Mouse (Mus musculus): ENCODE data around the gene Adamtsl1. TPM values are rescaled to one million over a fixed set of nuclear protein-coding genes. Genes with fewer than 3 reads are reported as not detected.
A peak's percentile ranks its signal among the peaks of the same experiment; 100 is the strongest.

Adamtsl1 gene
- 16.8 and 16.9 TPM in 2 replicates for polyA plus RNA-seq (2015; fragmentation: Nextera tagmentation; extraction: Ambion mirVana)

GRCm38 (mm10) chr4:85513792-85514191, at the start of gene Adamtsl1:
Adamtsl1 (plus strand) TSS chr4:85514172.
- H3K27ac ChIP-seq (replicated peaks) = no peak within 1 kb of the TSS
- H3K9me3 ChIP-seq = no peaks in the 10 kb centered on the region
- peak within 1 kb of the TSS; percentile 92 for H3K4me2 ChIP-seq
- H3K4me1 ChIP-seq (replicated peaks) = peaks cover 17% of the 10 kb centered on the region
- peaks cover 34% of the 10 kb centered on the region for H3K27me3 ChIP-seq
- no peaks in the 10 kb centered on the region for H3K36me3 ChIP-seq
- peak within 1 kb of the TSS; percentile 48 for H3K4me3 ChIP-seq
- peak within 1 kb of the TSS; percentile 65 for H3K9ac ChIP-seq
- 3% methylated on average over 9 of the region's 9 CpGs for WGBS
- peak; percentile 20; the same call in 1 of the 2 replicates for ATAC-seq (ENCODE audit: low read depth)

GRCm38 (mm10) chr4:85483586-85483985, 30.4 kb upstream of the Adamtsl1 start:
- H3K9ac ChIP-seq = no peak overlapping the region
- H3K4me1 ChIP-seq (replicated peaks) = peaks cover 12% of the 10 kb centered on the region
- no peaks in the 10 kb centered on the region; the same call in 1 of the 2 replicates for H3K27me3 ChIP-seq
- WGBS = 92% methylated on average over 6 of the region's 6 CpGs
- no peak overlapping the region for H3K4me3 ChIP-seq
- ATAC-seq (ENCODE audit: low read depth) = no peak
- H3K27ac ChIP-seq (replicated peaks) = no peak overlapping the region
- H3K9me3 ChIP-seq = no peaks in the 10 kb centered on the region
- no peaks in the 10 kb centered on the region for H3K36me3 ChIP-seq
- no peak overlapping the region for H3K4me2 ChIP-seq

GRCm38 (mm10) chr4:85486316-85486946, 27.5 kb upstream of the Adamtsl1 start:
- ATAC-seq (ENCODE audit: low read depth) = peak; percentile 79
- Histone ChIP-seq H3K9me3 (no peaks in the 10 kb centered on the region), H3K36me3 (no peaks in the 10 kb centered on the region), H3K27ac (replicated peaks) (no peak overlapping the region), H3K4me1 (replicated peaks) (peaks cover 12% of the 10 kb centered on the region), H3K4me2 (no peak overlapping the region), H3K9ac (no peak overlapping the region), H3K27me3 (no peaks in the 10 kb centered on the region; the same call in 1 of the 2 replicates), H3K4me3 (no peak overlapping the region)
- 47% methylated on average over 10 of the region's 10 CpGs for WGBS

GRCm38 (mm10) chr4:85505718-85506117, 8.3 kb upstream of the Adamtsl1 start:
- Histone ChIP-seq H3K9ac (no peak overlapping the region), H3K27ac (replicated peaks) (no peak overlapping the region), H3K36me3 (no peaks in the 10 kb centered on the region), H3K4me1 (replicated peaks) (no peaks in the 10 kb centered on the region), H3K4me3 (no peak overlapping the region), H3K4me2 (no peak overlapping the region), H3K27me3 (no peaks in the 10 kb centered on the region), H3K9me3 (no peaks in the 10 kb centered on the region)
- ATAC-seq (ENCODE audit: low read depth) = no peak
- 76% methylated on average over 3 of the region's 3 CpGs for WGBS

- ATAC-seq (ENCODE audit: low read depth) = no peak
- 57% methylated on average over 2 of the region's 2 CpGs for WGBS
- H3K36me3 ChIP-seq = no peaks in the 10 kb centered on the region
- H3K9ac ChIP-seq = no peak overlapping the region
- H3K4me3 ChIP-seq = no peak overlapping the region
- H3K4me2 ChIP-seq = no peak overlapping the region
- peaks cover 1% of the 10 kb centered on the region for H3K27me3 ChIP-seq
- H3K4me1 ChIP-seq (replicated peaks) = no peaks in the 10 kb centered on the region
- no peak overlapping the region for H3K27ac ChIP-seq (replicated peaks)
- no peaks in the 10 kb centered on the region for H3K9me3 ChIP-seq
Measured at GRCm38 (mm10) chr4:85506976-85507375, 7.0 kb upstream of the Adamtsl1 start.

GRCm38 (mm10) chr4:85507491-85507890, 6.5 kb upstream of the Adamtsl1 start:
- ATAC-seq (ENCODE audit: low read depth) = no peak
- Histone ChIP-seq H3K9ac (no peak overlapping the region), H3K4me3 (no peak overlapping the region), H3K9me3 (no peaks in the 10 kb centered on the region), H3K27me3 (peaks cover 7% of the 10 kb centered on the region), H3K4me2 (no peak overlapping the region), H3K27ac (replicated peaks) (no peak overlapping the region), H3K36me3 (no peaks in the 10 kb centered on the region), H3K4me1 (replicated peaks) (no peaks in the 10 kb centered on the region)
- 76% methylated on average over 5 of the region's 5 CpGs for WGBS

GRCm38 (mm10) chr4:85513288-85513687, 684 bp upstream of the Adamtsl1 start:
- Histone ChIP-seq H3K4me2 (peak overlapping the region; percentile 92), H3K9me3 (no peaks in the 10 kb centered on the region), H3K36me3 (no peaks in the 10 kb centered on the region), H3K4me1 (replicated peaks) (peaks cover 17% of the 10 kb centered on the region), H3K27ac (replicated peaks) (no peak overlapping the region), H3K27me3 (peaks cover 34% of the 10 kb centered on the region), H3K9ac (no peak overlapping the region), H3K4me3 (no peak overlapping the region; the same call in 1 of the 2 replicates)
- WGBS = 46% methylated on average over 7 of the region's 7 CpGs
- ATAC-seq (ENCODE audit: low read depth) = no peak

- Histone ChIP-seq H3K36me3 (no peaks in the 10 kb centered on the region), H3K27me3 (peaks cover 34% of the 10 kb centered on the region), H3K27ac (replicated peaks) (no peak overlapping the region), H3K4me1 (replicated peaks) (peaks cover 17% of the 10 kb centered on the region), H3K4me2 (peak overlapping the region; percentile 92), H3K9me3 (no peaks in the 10 kb centered on the region), H3K4me3 (peak overlapping the region; percentile 48), H3K9ac (peak overlapping the region; percentile 65)
- peak; percentile 93 for ATAC-seq (ENCODE audit: low read depth)
- WGBS = under 1% methylated on average over 33 of the region's 33 CpGs
Measured at GRCm38 (mm10) chr4:85514205-85514681, 271 bp downstream of the Adamtsl1 start.

GRCm38 (mm10) chr4:85526966-85527566, 13.1 kb downstream of the Adamtsl1 start:
- Histone ChIP-seq H3K4me3 (no peak overlapping the region), H3K4me2 (no peak overlapping the region), H3K4me1 (replicated peaks) (no peaks in the 10 kb centered on the region), H3K9ac (no peak overlapping the region), H3K27me3 (no peaks in the 10 kb centered on the region), H3K9me3 (no peaks in the 10 kb centered on the region), H3K36me3 (no peaks in the 10 kb centered on the region), H3K27ac (replicated peaks) (no peak overlapping the region)
- 86% methylated on average over 7 of the region's 7 CpGs for WGBS
- ATAC-seq (ENCODE audit: low read depth) = no peak

GRCm38 (mm10) chr4:85529852-85530251, 15.9 kb downstream of the Adamtsl1 start:
- H3K27me3 ChIP-seq = no peaks in the 10 kb centered on the region
- no peak for ATAC-seq (ENCODE audit: low read depth)
- no peaks in the 10 kb centered on the region for H3K4me1 ChIP-seq (replicated peaks)
- H3K9ac ChIP-seq = no peak overlapping the region
- H3K4me2 ChIP-seq = no peak overlapping the region
- H3K36me3 ChIP-seq = no peaks in the 10 kb centered on the region
- no peaks in the 10 kb centered on the region for H3K9me3 ChIP-seq
- H3K27ac ChIP-seq (replicated peaks) = no peak overlapping the region
- H3K4me3 ChIP-seq = no peak overlapping the region
- WGBS = 86% methylated on average over 1 of the region's 1 CpGs

GRCm38 (mm10) chr4:85539677-85540076, 25.7 kb downstream of the Adamtsl1 start:
- H3K4me3 ChIP-seq = no peak overlapping the region
- no peak overlapping the region for H3K4me2 ChIP-seq
- H3K4me1 ChIP-seq (replicated peaks) = no peaks in the 10 kb centered on the region
- no peak for ATAC-seq (ENCODE audit: low read depth)
- H3K27me3 ChIP-seq = no peaks in the 10 kb centered on the region
- no peak overlapping the region for H3K27ac ChIP-seq (replicated peaks)
- no peaks in the 10 kb centered on the region for H3K36me3 ChIP-seq
- no peak overlapping the region for H3K9ac ChIP-seq
- WGBS = 81% methylated on average over 5 of the region's 5 CpGs
- H3K9me3 ChIP-seq = no peaks in the 10 kb centered on the region

- Histone ChIP-seq H3K9ac (no peak overlapping the region), H3K4me1 (replicated peaks) (no peaks in the 10 kb centered on the region), H3K27me3 (no peaks in the 10 kb centered on the region), H3K9me3 (no peaks in the 10 kb centered on the region), H3K36me3 (no peaks in the 10 kb centered on the region), H3K4me2 (no peak overlapping the region), H3K27ac (replicated peaks) (no peak overlapping the region), H3K4me3 (no peak overlapping the region)
- 92% methylated on average over 4 of the region's 4 CpGs for WGBS
- ATAC-seq (ENCODE audit: low read depth) = no peak
Measured at GRCm38 (mm10) chr4:85543221-85543620, 29.2 kb downstream of the Adamtsl1 start.

Data from neural tube, embryonic 13.5 days (tissue).